Mouse (Mus musculus) hindbrain, embryonic 14.5 days (tissue): ENCODE measurements at regions not wholly inside any gene's neighbourhood (a gene's known extent, or its start where the extent isn't known, plus 50 kb on each side); places are given as distances from the start of the nearest gene placed in this dataset.
A peak's percentile ranks its signal among the peaks of the same experiment; 100 is the strongest.

Experiments used
- ATAC-seq: fragments of 200-750 bp; cut with Nextera tagmentation; 2 replicates; pipeline ENCODE4 v1.8.0; 2017; ENCODE audit warnings: moderate number of reproducible peaks, mild to moderate bottlenecking, moderate TSS enrichment, moderate library complexity; ENCODE audit not compliant: low FRiP score
- DNase-seq: peaks from one replicate; pipeline ENCODE4 v3.0.0-alpha.2; 2015; ENCODE audit warnings: low spot score
- H3K27ac ChIP-seq: fragments of 300-500 bp; sonication (generic); 2 replicates; pipeline ENCODE4 v1.5.1; 2014; ENCODE audit warnings: mild to moderate bottlenecking, moderate library complexity
- H3K27me3 ChIP-seq: fragments of 300-500 bp; sonication (generic); 2 replicates; pipeline ENCODE4 v1.6.1; 2014; ENCODE audit warnings: mild to moderate bottlenecking, low read length, mixed read lengths; ENCODE audit not compliant: control insufficient read depth, insufficient read depth
- H3K36me3 ChIP-seq: fragments of 300-500 bp; sonication (generic); replicated peaks from 2 replicates; pipeline ENCODE4 v1.6.1; 2014; ENCODE audit not compliant: control insufficient read depth, insufficient read depth
- H3K4me1 ChIP-seq: fragments of 300-500 bp; sonication (generic); replicated peaks from 2 replicates; pipeline ENCODE4 v1.6.1; 2014; ENCODE audit warnings: antibody characterized with exemption, low read length, mixed read lengths; ENCODE audit not compliant: control insufficient read depth, insufficient read depth
- H3K4me2 ChIP-seq: fragments of 300-500 bp; sonication (generic); replicated peaks from 2 replicates; pipeline ENCODE4 v1.6.1; 2014; ENCODE audit warnings: mild to moderate bottlenecking, moderate library complexity
- H3K4me3 ChIP-seq: fragments of 300-500 bp; sonication (generic); replicated peaks from 2 replicates; pipeline ENCODE4 v1.5.1; 2014; ENCODE audit warnings: mild to moderate bottlenecking, low read length
- H3K9ac ChIP-seq: fragments of 300-500 bp; sonication (generic); 2 replicates; pipeline ENCODE4 v1.6.1; 2014
- H3K9me3 ChIP-seq: fragments of 300-500 bp; sonication (generic); 2 replicates; pipeline ENCODE4 v1.6.1; 2016; ENCODE audit warnings: low read length; ENCODE audit not compliant: control insufficient read depth
- WGBS: fragments of 180-500 bp; shearing (Covaris S2); extraction: QIAGEN DNeasy Blood & Tissue Kit; methylation state at CpG from one replicate; pipeline ENCODE4 v1.1.7; 2014; 5-methylcytosine and 5-hydroxymethylcytosine counted together

DNA sequence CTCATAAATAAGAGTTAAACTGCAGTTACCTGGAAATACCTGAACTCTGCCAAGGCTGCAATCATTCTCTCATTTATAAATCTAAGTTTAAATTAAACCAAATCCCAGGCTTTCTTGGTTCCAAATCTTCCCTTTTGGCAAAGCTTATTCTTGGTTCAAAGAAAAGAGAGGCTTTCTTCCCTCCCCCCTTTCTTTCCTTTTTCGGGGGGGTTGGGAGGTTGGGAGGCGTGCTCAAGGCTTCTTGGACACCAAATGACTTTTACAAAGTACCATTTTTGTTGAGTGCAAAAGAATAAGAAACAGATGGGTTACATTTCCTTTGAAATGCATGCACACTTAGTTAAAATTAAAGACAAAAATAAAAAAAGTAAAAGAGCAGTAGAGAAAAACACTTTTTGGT, 105.4 kb upstream of the Mroh9 start:
- Histone ChIP-seq H3K27me3 (no peaks in the 10 kb centered on the region), H3K9me3 (no peaks in the 10 kb centered on the region), H3K27ac (no peak overlapping the region), H3K4me1 (no peaks in the 10 kb centered on the region), H3K4me3 (no peak overlapping the region), H3K9ac (no peak overlapping the region), H3K4me2 (no peak overlapping the region), H3K36me3 (no peaks in the 10 kb centered on the region)
- whole genome bisulfite sequencing, result 80% methylated on average over 2 of the region's 2 CpGs
- DNase-seq (no peak), ATAC-seq (no peak)

- 87% methylated on average over 2 of the region's 2 CpGs for WGBS
- no peak for DNase-seq
- no peak overlapping the region for H3K4me3 ChIP-seq
- no peak for ATAC-seq
- H3K9ac ChIP-seq, result no peak overlapping the region
- no peaks in the 10 kb centered on the region for H3K36me3 ChIP-seq
- H3K4me2 ChIP-seq, result no peak overlapping the region
- H3K27ac ChIP-seq, result no peak overlapping the region
- H3K4me1 ChIP-seq, result no peaks in the 10 kb centered on the region
- no peaks in the 10 kb centered on the region for H3K9me3 ChIP-seq
- no peaks in the 10 kb centered on the region for H3K27me3 ChIP-seq
Measured at GRCm38 (mm10) chr1:163181851-163182250, 96.4 kb upstream of the Mroh9 start.

GRCm38 (mm10) chr1:163177011-163177410, 91.5 kb upstream of the Mroh9 start:
- Histone ChIP-seq H3K9ac (no peak overlapping the region), H3K27me3 (no peaks in the 10 kb centered on the region), H3K36me3 (no peaks in the 10 kb centered on the region), H3K4me2 (no peak overlapping the region), H3K9me3 (no peaks in the 10 kb centered on the region), H3K4me3 (no peak overlapping the region), H3K27ac (no peak overlapping the region), H3K4me1 (no peaks in the 10 kb centered on the region)
- no peak for ATAC-seq
- WGBS, result 45% methylated on average over 3 of the region's 3 CpGs
- no peak for DNase-seq

GRCm38 (mm10) chr1:163167051-163167450, 81.6 kb upstream of the Mroh9 start:
- peaks cover 12% of the 10 kb centered on the region; the same call in 1 of the 2 replicates for H3K9me3 ChIP-seq
- ATAC-seq (no peak), DNase-seq (no peak)
- H3K4me1 ChIP-seq, result no peaks in the 10 kb centered on the region
- H3K27ac ChIP-seq, result no peak overlapping the region
- no peak overlapping the region for H3K4me2 ChIP-seq
- H3K4me3 ChIP-seq, result no peak overlapping the region
- no peaks in the 10 kb centered on the region for H3K27me3 ChIP-seq
- no peak overlapping the region for H3K9ac ChIP-seq
- H3K36me3 ChIP-seq, result no peaks in the 10 kb centered on the region

DNA sequence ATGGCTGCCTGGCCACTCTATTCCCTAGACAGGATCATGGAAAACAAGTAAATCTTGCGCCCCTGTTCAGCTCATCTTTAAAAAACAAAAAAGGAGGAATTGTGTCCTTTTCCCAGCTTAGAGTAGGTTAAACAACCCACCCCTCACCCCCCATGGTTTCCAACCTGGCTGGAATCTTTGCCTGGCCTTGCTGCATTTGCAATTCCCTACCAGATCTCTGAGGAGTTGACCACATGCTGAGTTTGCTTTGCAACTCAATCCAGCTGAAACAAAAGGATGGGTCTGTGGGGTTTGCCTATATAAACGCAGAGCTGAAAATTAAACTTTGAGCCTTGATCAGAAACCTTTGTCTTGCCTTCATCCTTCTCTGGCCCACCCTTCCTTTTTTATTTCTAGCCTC, 78.2 kb upstream of the Mroh9 start:
- H3K27ac ChIP-seq, result no peak overlapping the region
- no peak overlapping the region for H3K9ac ChIP-seq
- ATAC-seq (no peak), DNase-seq (no peak)
- H3K4me3 ChIP-seq, result no peak overlapping the region
- no peak overlapping the region for H3K4me2 ChIP-seq
- H3K27me3 ChIP-seq, result no peaks in the 10 kb centered on the region
- H3K9me3 ChIP-seq, result 0 out of 2 replicates have a peak, but pooled peaks cover 2% of the 10 kb centered on the region
- H3K4me1 ChIP-seq, result no peaks in the 10 kb centered on the region
- 16% methylated on average over 2 of the region's 2 CpGs for WGBS
- no peaks in the 10 kb centered on the region for H3K36me3 ChIP-seq

GRCm38 (mm10) chr1:163159911-163160310, 74.4 kb upstream of the Mroh9 start:
- H3K4me2 ChIP-seq, result no peak overlapping the region
- no peak overlapping the region for H3K9ac ChIP-seq
- no peaks in the 10 kb centered on the region for H3K27me3 ChIP-seq
- 81% methylated on average over 3 of the region's 3 CpGs for WGBS
- no peaks in the 10 kb centered on the region for H3K36me3 ChIP-seq
- no peak overlapping the region for H3K4me3 ChIP-seq
- no peaks in the 10 kb centered on the region for H3K4me1 ChIP-seq
- H3K27ac ChIP-seq, result no peak overlapping the region
- DNase-seq, result no peak
- H3K9me3 ChIP-seq, result no peaks in the 10 kb centered on the region
- ATAC-seq, result no peak

- Histone ChIP-seq H3K9me3 (no peaks in the 10 kb centered on the region), H3K9ac (no peak overlapping the region), H3K4me3 (no peak overlapping the region), H3K36me3 (no peaks in the 10 kb centered on the region), H3K27me3 (no peaks in the 10 kb centered on the region), H3K4me1 (no peaks in the 10 kb centered on the region), H3K4me2 (no peak overlapping the region), H3K27ac (no peak overlapping the region)
- no peak for DNase-seq
- WGBS, result 70% methylated on average over 5 of the region's 5 CpGs
- no peak for ATAC-seq
Measured at GRCm38 (mm10) chr1:163158491-163158890, 73.0 kb upstream of the Mroh9 start.

DNA sequence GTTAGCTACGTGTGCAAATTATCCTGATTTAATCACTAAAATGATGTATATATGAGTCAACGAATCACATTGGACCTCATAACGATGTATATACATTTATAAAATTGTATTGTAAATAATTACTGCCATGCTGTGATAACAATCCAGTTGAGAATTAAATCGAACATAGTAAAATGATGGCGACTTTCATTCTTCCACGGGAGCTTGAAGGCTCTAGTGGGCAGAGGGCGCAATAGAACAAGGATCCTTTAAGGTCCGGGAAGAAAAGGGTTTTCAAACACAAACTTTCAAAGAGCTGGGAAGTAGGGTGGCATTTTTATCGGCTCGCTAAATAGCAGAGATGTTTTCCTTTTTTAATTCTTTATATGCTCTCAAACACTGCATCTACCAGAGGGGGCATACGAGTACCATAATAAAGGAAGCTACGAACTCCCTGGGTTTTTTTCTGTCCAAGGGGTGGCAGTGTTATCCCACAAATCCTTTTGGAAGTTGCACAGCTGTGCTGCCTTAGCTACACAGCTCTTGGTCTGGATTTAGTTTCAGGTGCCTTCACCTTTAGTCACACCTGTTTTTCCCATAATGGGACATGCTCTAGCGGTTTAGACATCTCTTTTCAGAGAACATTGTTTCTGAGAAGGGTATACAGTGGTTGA, 64.9 kb upstream of the Mroh9 start:
- H3K9ac ChIP-seq, result peak overlapping the region; percentile 26
- no peaks in the 10 kb centered on the region for H3K27me3 ChIP-seq
- no peaks in the 10 kb centered on the region; the same call in 1 of the 2 replicates for H3K4me1 ChIP-seq
- H3K4me3 ChIP-seq, result peak overlapping the region; percentile 24
- no peak overlapping the region for H3K27ac ChIP-seq
- no peaks in the 10 kb centered on the region for H3K36me3 ChIP-seq
- peak; percentile 90 for DNase-seq
- peak; percentile 97 for ATAC-seq
- WGBS, result 32% methylated on average over 13 of the region's 13 CpGs
- H3K4me2 ChIP-seq, result peak overlapping the region; percentile 49
- H3K9me3 ChIP-seq, result no peaks in the 10 kb centered on the region

DNA sequence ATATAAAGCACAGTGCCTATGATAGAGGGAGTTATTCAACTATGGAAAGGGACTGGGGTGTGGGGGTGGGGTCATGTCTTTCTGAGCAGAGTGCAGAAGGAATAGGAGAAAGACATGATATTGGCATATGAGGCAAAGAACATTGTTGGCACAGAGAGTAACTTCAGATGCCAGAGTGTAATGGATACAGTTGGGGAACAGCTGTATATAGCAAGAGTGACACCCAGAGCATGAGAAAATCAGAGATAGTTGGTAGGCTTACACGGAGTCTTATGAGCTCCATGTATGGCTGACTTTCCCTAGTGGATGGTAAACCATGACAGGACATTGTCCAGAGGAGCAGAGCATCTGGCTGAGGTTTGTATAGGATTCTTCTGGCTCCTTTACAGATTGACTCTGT, 61.2 kb upstream of the Mroh9 start:
- Histone ChIP-seq H3K27ac (no peak overlapping the region), H3K36me3 (no peaks in the 10 kb centered on the region), H3K4me1 (no peaks in the 10 kb centered on the region; the same call in 1 of the 2 replicates), H3K9ac (no peak overlapping the region), H3K27me3 (no peaks in the 10 kb centered on the region), H3K9me3 (no peaks in the 10 kb centered on the region), H3K4me3 (no peak overlapping the region), H3K4me2 (no peak overlapping the region)
- no peak for DNase-seq
- WGBS, result 78% methylated on average over 1 of the region's 1 CpGs
- no peak for ATAC-seq

GRCm38 (mm10) chr1:163143113-163143512, 57.6 kb upstream of the Mroh9 start:
- Histone ChIP-seq H3K27me3 (no peaks in the 10 kb centered on the region), H3K4me2 (no peak overlapping the region), H3K4me1 (no peaks in the 10 kb centered on the region), H3K36me3 (no peaks in the 10 kb centered on the region), H3K9ac (no peak overlapping the region), H3K9me3 (no peaks in the 10 kb centered on the region), H3K4me3 (no peak overlapping the region), H3K27ac (no peak overlapping the region)
- WGBS, result 76% methylated on average over 1 of the region's 1 CpGs
- no peak for ATAC-seq
- no peak for DNase-seq
